Mouse (Mus musculus) adrenal gland, postnatal 36 days (tissue): ENCODE measurements around the gene Baat. TPM values are rescaled to one million over a fixed set of nuclear protein-coding genes. Genes with fewer than 3 reads are reported as not detected.
A peak's percentile ranks its signal among the peaks of the same experiment; 100 is the strongest.
"Not testable (repeated sequence)": the region's sequence is repeated elsewhere in the genome, so short reads cannot be mapped to it uniquely, and the experiment has no call there.

Experiments used
- DNase-seq, 2 experiments: peaks; one replicate each; pipeline ENCODE4 v3.0.0; 2021; ENCODE audit warnings: mixed read lengths in 1 of 2
- long read RNA-seq, 2 experiments: library from polyadenylated mRNA; stranded (forward); transcript quantifications; one replicate each; pipeline ENCODE4 v2.0.0; 2021; ENCODE audit warnings: borderline sequencing depth in 2 of 2
- total RNA-seq, 2 experiments: library from RNA; stranded (reverse); gene quantifications; 2 replicates each; pipeline ENCODE4 v1.2.3; 2021

The Baat gene
- total RNA-seq = under 1 TPM; 0.13 to 0.26 TPM
- long read RNA-seq, experiment 1, partial matches to known transcripts = 0 of 1 reads
- long read RNA-seq, experiment 1, other reads (novel, unspliced or antisense) = 1 of 1 reads
- long read RNA-seq, experiment 2 = 0 reads

- DNase-seq = no peak
Observed at GRCm38 (mm10) chr4:49506386-49506785, at the start of gene Baat. Gene Baat, minus strand, starts transcription at chr4:49506557.

- DNase-seq = no peak
Observed at GRCm38 (mm10) chr4:49553380-49553779, 47.0 kb upstream of the Baat start.

- DNase-seq = no peak
Observed at GRCm38 (mm10) chr4:49549383-49549782, 43.0 kb upstream of the Baat start, which contains the start of gene Aldob. Gene Aldob, minus strand, starts transcription at chr4:49549546.

- no peak for DNase-seq
Observed at GRCm38 (mm10) chr4:49547544-49548219, 41.3 kb upstream of the Baat start.

- no peak for DNase-seq
Observed at GRCm38 (mm10) chr4:49546873-49547543, 40.7 kb upstream of the Baat start.

- DNase-seq = no peak
Observed at GRCm38 (mm10) chr4:49546026-49546425, 39.7 kb upstream of the Baat start.

- DNase-seq = no peak
Observed at GRCm38 (mm10) chr4:49540966-49541365, 34.6 kb upstream of the Baat start.

- no peak for DNase-seq
Observed at GRCm38 (mm10) chr4:49539665-49540064, 33.3 kb upstream of the Baat start.

- peak in 1 of 2 experiments; percentile 3 for DNase-seq
Observed at GRCm38 (mm10) chr4:49536671-49537070, 30.3 kb upstream of the Baat start.

GRCm38 (mm10) chr4:49535675-49536294, 29.4 kb upstream of the Baat start:
- DNase-seq = no peak

GRCm38 (mm10) chr4:49535036-49535435, 28.7 kb upstream of the Baat start:
- no peak for DNase-seq

- no peak for DNase-seq
Observed at GRCm38 (mm10) chr4:49522576-49522975, 16.2 kb upstream of the Baat start.

GRCm38 (mm10) chr4:49521346-49521745, 15.0 kb upstream of the Baat start:
- DNase-seq = no peak

- DNase-seq = peak; percentile 93 to 94
Observed at GRCm38 (mm10) chr4:49520572-49521340, 14.4 kb upstream of the Baat start, which contains the start of the genes Mrpl50 and Zfp189. Gene Mrpl50, minus strand, starts transcription at chr4:49521093. Gene Zfp189, plus strand, starts transcription at chr4:49521176.

GRCm38 (mm10) chr4:49519476-49519875, 13.1 kb upstream of the Baat start:
- DNase-seq = no peak

GRCm38 (mm10) chr4:49514441-49514840, 8.1 kb upstream of the Baat start:
- no peak for DNase-seq

- no peak for DNase-seq
Observed at GRCm38 (mm10) chr4:49512636-49513035, 6.3 kb upstream of the Baat start.

- DNase-seq = not testable (repeated sequence)
Observed at GRCm38 (mm10) chr4:49510236-49510835, 4.0 kb upstream of the Baat start.

GRCm38 (mm10) chr4:49509183-49509582, 2.8 kb upstream of the Baat start:
- DNase-seq = no peak

- DNase-seq = no peak
Observed at GRCm38 (mm10) chr4:49503563-49503962, 2.8 kb downstream of the Baat start.

- DNase-seq = not testable (repeated sequence)
Observed at GRCm38 (mm10) chr4:49485934-49486650, 20.3 kb downstream of the Baat start.
